Mouse (Mus musculus): ENCODE measurements at regions not wholly inside any gene's neighbourhood (a gene's known extent, or its start where the extent isn't known, plus 50 kb on each side); places are given as distances from the start of the nearest gene placed in this dataset.

GRCm38 (mm10) chr2:133738839-133739430 is 187.0 kb downstream of the Bmp2 start:
- no peak for TF ChIP-seq CTCF (IDR thresholded peaks at IDR 0.05; ENCODE audit: extremely low read depth, insufficient read length, insufficient replicate concordance, low read depth, low read length)
- TF ChIP-seq POLR2A (IDR thresholded peaks at IDR 0.05; ENCODE audit: low read depth, low read length): no peak
